Mouse (Mus musculus): ENCODE measurements around the gene Olfr559. TPM values are rescaled to one million over a fixed set of nuclear protein-coding genes. Genes with fewer than 3 reads are reported as not detected.

The Olfr559 gene
- total and polyA plus RNA-seq, 3 experiments, result not detected

GRCm38 (mm10) chr7:102701915-102702314 is 25.4 kb downstream of the Olfr559 start, which contains the start of gene Olfr558:
Gene Olfr558, plus strand, starts transcription at chr7:102702215.
- no peak for DNase-seq (ENCODE audit: extremely low read depth)
- no peak within 1 kb of the TSS for H3K27ac ChIP-seq (ENCODE audit: insufficient read depth, low read depth)
- no peak within 1 kb of the TSS for H3K4me3 ChIP-seq (replicated peaks in 1 of 3; ENCODE audit: low read depth in 2 of 3, low read length in 2 of 3, poor library complexity in 1 of 3)
- in situ Hi-C loops (cut with MboI; ENCODE audit: low pct_ligation_motif_present, low pct_unique_long_range_greater_than_20kb, low sequenced_read_pairs), result no loop called here
- H3K79me2 ChIP-seq (replicated peaks; ENCODE audit: control insufficient read depth, extremely low read depth, insufficient read depth, poor library complexity, severe bottlenecking), result no peaks in the 10 kb centered on the region
- no peaks in the 10 kb centered on the region for H3K27me3 ChIP-seq (replicated peaks)
- H3K9ac ChIP-seq (ENCODE audit: insufficient read depth, low read depth), result no peak within 1 kb of the TSS
- H3K4me2 ChIP-seq (ENCODE audit: insufficient read depth, low read depth, poor library complexity, severe bottlenecking), result no peak within 1 kb of the TSS
- dilution Hi-C loops (cut with MboI; ENCODE audit: extremely low pct_ligation_motif_present, extremely low pct_unique_long_range_greater_than_20kb, low sequenced_read_pairs), result no loop called here
- no peaks in the 10 kb centered on the region for H3K9me3 ChIP-seq (replicated peaks; ENCODE audit: low read length)
- TF ChIP-seq SMC3 (IDR thresholded peaks at IDR 0.05; ENCODE audit: low read depth, low read length) (no peak), RAD21 (IDR thresholded peaks at IDR 0.05; ENCODE audit: low read depth, low read length) (no peak), RCOR1 (conservative IDR thresholded peaks at IDR 0.05; ENCODE audit: low read depth, low read length) (no peak), KAT2A (IDR thresholded peaks at IDR 0.05; ENCODE audit: insufficient replicate concordance, low read length) (no peak), MAZ (IDR thresholded peaks at IDR 0.05; ENCODE audit: low read depth, low read length) (no peak), IRF4 (IDR thresholded peaks at IDR 0.05; ENCODE audit: low read depth, low read length) (no peak), CTCF (conservative IDR thresholded peaks at IDR 0.05 in 1 of 2, IDR thresholded peaks at IDR 0.05 in 1 of 2; ENCODE audit: low read depth in 2 of 2, low read length in 2 of 2) (no peak), HCFC1 (IDR thresholded peaks at IDR 0.05; ENCODE audit: low read depth, low read length) (no peak), POLR2AphosphoS2 (IDR thresholded peaks at IDR 0.05; ENCODE audit: low read depth, low read length) (no peak), MYC (IDR thresholded peaks at IDR 0.05; ENCODE audit: low read depth, low read length) (no peak), ZNF384 (IDR thresholded peaks at IDR 0.05; ENCODE audit: low read depth, low read length) (no peak)
- no peaks in the 10 kb centered on the region for H3K36me3 ChIP-seq (replicated peaks in 1 of 2; ENCODE audit: control insufficient read depth in 1 of 2, insufficient read depth in 1 of 2, low read length in 1 of 2)
- 0 out of 4 replicates have a peak, but pooled peaks cover 0 to 2% of the 10 kb centered on the region in 2 experiments for H3K4me1 ChIP-seq (ENCODE audit: control insufficient read depth in 1 of 2, insufficient read depth in 2 of 2)

- H3K4me1 ChIP-seq (ENCODE audit: control insufficient read depth in 1 of 2, insufficient read depth in 2 of 2), result 0 out of 4 replicates have a peak, but pooled peaks cover 0 to 2% of the 10 kb centered on the region in 2 experiments
- H3K9me3 ChIP-seq (replicated peaks; ENCODE audit: low read length), result no peaks in the 10 kb centered on the region
- dilution Hi-C loops (cut with MboI; ENCODE audit: extremely low pct_ligation_motif_present, extremely low pct_unique_long_range_greater_than_20kb, low sequenced_read_pairs) (no loop called here), in situ Hi-C loops (cut with MboI; ENCODE audit: low pct_ligation_motif_present, low pct_unique_long_range_greater_than_20kb, low sequenced_read_pairs) (no loop called here)
- TF ChIP-seq PAX5 (IDR thresholded peaks at IDR 0.05; ENCODE audit: low read length) (no peak), RCOR1 (conservative IDR thresholded peaks at IDR 0.05; ENCODE audit: low read depth, low read length) (no peak), NELFE (IDR thresholded peaks at IDR 0.05; ENCODE audit: low read depth, low read length) (no peak), MYC (IDR thresholded peaks at IDR 0.05; ENCODE audit: low read depth, low read length) (no peak), MAX (IDR thresholded peaks at IDR 0.05; ENCODE audit: low read length) (no peak), USF1 (IDR thresholded peaks at IDR 0.05; ENCODE audit: low read depth, low read length) (no peak), CHD2 (IDR thresholded peaks at IDR 0.05; ENCODE audit: low read length) (no peak), HCFC1 (IDR thresholded peaks at IDR 0.05; ENCODE audit: low read depth, low read length) (no peak), TBP (conservative IDR thresholded peaks at IDR 0.05; ENCODE audit: low read depth, low read length) (no peak), ZNF384 (IDR thresholded peaks at IDR 0.05; ENCODE audit: low read depth, low read length) (no peak), ZKSCAN1 (IDR thresholded peaks at IDR 0.05; ENCODE audit: borderline replicate concordance, low read depth, low read length) (no peak), MAZ (IDR thresholded peaks at IDR 0.05; ENCODE audit: low read depth, low read length) (no peak), JUN (IDR thresholded peaks at IDR 0.05; ENCODE audit: insufficient read depth, low read depth, low read length) (no peak), BHLHE40 (IDR thresholded peaks at IDR 0.05; ENCODE audit: low read depth, low read length) (no peak), IRF4 (IDR thresholded peaks at IDR 0.05; ENCODE audit: low read depth, low read length) (no peak), ETS1 (conservative IDR thresholded peaks at IDR 0.05; ENCODE audit: low read depth, low read length) (no peak), ELF1 (IDR thresholded peaks at IDR 0.05; ENCODE audit: low read depth, low read length) (no peak), CTCF (conservative IDR thresholded peaks at IDR 0.05 in 1 of 2, IDR thresholded peaks at IDR 0.05 in 1 of 2; ENCODE audit: low read depth in 2 of 2, low read length in 2 of 2) (no peak), MXI1 (IDR thresholded peaks at IDR 0.05; ENCODE audit: low read depth, low read length) (no peak), CHD1 (IDR thresholded peaks at IDR 0.05; ENCODE audit: low read depth, low read length) (no peak)
- no peak overlapping the region for H3K4me3 ChIP-seq (replicated peaks in 1 of 3; ENCODE audit: low read depth in 2 of 3, low read length in 2 of 3, poor library complexity in 1 of 3)
- H3K36me3 ChIP-seq (replicated peaks in 1 of 2; ENCODE audit: control insufficient read depth in 1 of 2, insufficient read depth in 1 of 2, low read length in 1 of 2), result no peaks in the 10 kb centered on the region
- H3K79me2 ChIP-seq (replicated peaks; ENCODE audit: control insufficient read depth, extremely low read depth, insufficient read depth, poor library complexity, severe bottlenecking), result no peaks in the 10 kb centered on the region
- peaks cover 5% of the 10 kb centered on the region for H3K27me3 ChIP-seq (replicated peaks)
- no peak for DNase-seq (ENCODE audit: extremely low read depth)
- no peak overlapping the region for H3K9ac ChIP-seq (ENCODE audit: insufficient read depth, low read depth)
- no peak overlapping the region for H3K27ac ChIP-seq (ENCODE audit: insufficient read depth, low read depth)
- no peak overlapping the region for H3K4me2 ChIP-seq (ENCODE audit: insufficient read depth, low read depth, poor library complexity, severe bottlenecking)
These were observed 28.8 kb downstream of the Olfr559 start for GRCm38 (mm10) chr7:102698461-102698860.

Measured in CH12.LX (cell line).